Mouse (Mus musculus): ENCODE data around the gene Olfr1510. TPM values are rescaled to one million over a fixed set of nuclear protein-coding genes. Genes with fewer than 3 reads are reported as not detected.

Olfr1510 gene
- polyA plus RNA-seq, 1 experiment from 2014 or later = not detected

DNA sequence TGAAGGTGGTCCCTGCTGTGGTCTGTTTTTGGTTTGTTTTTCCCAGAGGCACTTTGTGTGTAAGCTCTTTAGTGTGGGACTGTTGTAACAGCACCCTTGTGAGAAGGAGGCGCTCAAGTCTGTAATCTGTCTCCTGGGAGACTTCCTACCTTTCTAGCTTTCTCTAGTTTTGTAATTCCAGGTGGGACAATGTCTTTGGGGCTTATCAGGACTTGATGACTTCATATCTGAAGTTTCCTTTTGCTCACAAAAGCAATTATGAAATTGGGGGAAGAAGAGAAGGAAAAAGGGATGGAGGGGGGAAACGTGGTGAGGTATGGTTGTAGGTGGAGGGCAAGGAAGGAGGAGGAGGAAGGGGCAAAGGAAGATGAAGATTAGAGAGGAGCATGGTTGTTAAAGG lies 35.1 kb downstream of the Olfr1510 start, which contains the start of gene Olfr1512:
Olfr1512 (minus strand) TSS at position 101 of the 400 bp plus-strand sequence.
- no peak within 1 kb of the TSS for H3K4me2 ChIP-seq (replicated peaks; ENCODE audit: low read depth, low read length)
- H3K9ac ChIP-seq (ENCODE audit: low read depth, low read length) = no peak within 1 kb of the TSS
- WGBS = 77% methylated on average over 2 of the region's 2 CpGs
- DNase-seq (ENCODE audit: low spot score) (no peak), ATAC-seq (ENCODE audit: low FRiP score) (no peak)
- H3K4me3 ChIP-seq (ENCODE audit: low read depth, low read length) = no peak within 1 kb of the TSS
- no peaks in the 10 kb centered on the region for H3K27me3 ChIP-seq (ENCODE audit: control insufficient read depth, insufficient read depth, low read length)
- no peaks in the 10 kb centered on the region for H3K4me1 ChIP-seq (replicated peaks; ENCODE audit: control insufficient read depth, insufficient read depth, low read length)
- no peaks in the 10 kb centered on the region for H3K36me3 ChIP-seq (ENCODE audit: control insufficient read depth, insufficient read depth, low read length)
- no peaks in the 10 kb centered on the region for H3K9me3 ChIP-seq (ENCODE audit: control insufficient read depth, low read length)
- H3K27ac ChIP-seq (ENCODE audit: low read depth, low read length) = no peak within 1 kb of the TSS

DNA sequence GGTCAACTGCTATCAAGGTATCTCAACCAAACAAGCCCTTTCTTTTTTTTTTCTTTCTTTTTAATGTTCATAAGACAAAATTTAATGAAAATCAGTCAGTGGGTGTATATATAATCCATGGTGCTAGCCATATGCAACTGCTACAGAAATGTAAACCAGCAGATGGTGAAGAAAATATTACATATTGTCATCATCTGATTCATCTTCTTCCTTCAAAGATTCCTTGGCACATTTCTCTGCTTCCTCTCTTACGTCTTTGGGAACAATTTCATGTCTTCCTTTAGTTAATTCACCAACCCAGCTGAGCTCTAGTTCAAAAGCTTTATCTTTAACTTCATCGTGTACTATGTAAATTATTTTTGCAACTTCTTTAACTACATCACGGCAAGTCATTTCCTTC lies 45.4 kb downstream of the Olfr1510 start:
- Histone ChIP-seq H3K4me3 (ENCODE audit: low read depth, low read length) (no peak overlapping the region), H3K27ac (ENCODE audit: low read depth, low read length) (no peak overlapping the region), H3K4me1 (replicated peaks; ENCODE audit: control insufficient read depth, insufficient read depth, low read length) (no peaks in the 10 kb centered on the region), H3K27me3 (ENCODE audit: control insufficient read depth, insufficient read depth, low read length) (no peaks in the 10 kb centered on the region), H3K4me2 (replicated peaks; ENCODE audit: low read depth, low read length) (no peak overlapping the region), H3K36me3 (ENCODE audit: control insufficient read depth, insufficient read depth, low read length) (no peaks in the 10 kb centered on the region), H3K9ac (ENCODE audit: low read depth, low read length) (no peak overlapping the region), H3K9me3 (ENCODE audit: control insufficient read depth, low read length) (no peaks in the 10 kb centered on the region)
- ATAC-seq (ENCODE audit: low FRiP score) (no peak), DNase-seq (ENCODE audit: low spot score) (no peak)
- 93% methylated on average over 3 of the region's 3 CpGs for WGBS

Other genes starting within 250 kb of the Olfr1510 start
- 84.2 and 128 TPM in 2 replicates for gene Supt16, start 217.0 kb downstream of the Olfr1510 start, polyA plus RNA-seq (2014; fragmentation: Nextera tagmentation; extraction: Ambion mirVana)
- gene Chd8, start 156.6 kb downstream of the Olfr1510 start, polyA plus RNA-seq (2014; fragmentation: Nextera tagmentation; extraction: Ambion mirVana) = 54.9 and 62.3 TPM in 2 replicates
- 55.3 and 60.1 TPM in 2 replicates for gene Tox4, start 135.2 kb downstream of the Olfr1510 start, polyA plus RNA-seq (2014; fragmentation: Nextera tagmentation; extraction: Ambion mirVana)
- gene Rab2b, start 134.8 kb downstream of the Olfr1510 start, polyA plus RNA-seq (2014; fragmentation: Nextera tagmentation; extraction: Ambion mirVana) = 44.1 and 45.2 TPM in 2 replicates
- gene Mettl3, start 109.2 kb downstream of the Olfr1510 start, polyA plus RNA-seq (2014; fragmentation: Nextera tagmentation; extraction: Ambion mirVana) = 46.0 and 48.7 TPM in 2 replicates
- 37.7 and 45.0 TPM in 2 replicates for gene Sall2, start 85.6 kb downstream of the Olfr1510 start, polyA plus RNA-seq (2014; fragmentation: Nextera tagmentation; extraction: Ambion mirVana)
- not detected in 2 replicates for gene Olfr1513, start 58.0 kb downstream of the Olfr1510 start, polyA plus RNA-seq (2014; fragmentation: Nextera tagmentation; extraction: Ambion mirVana)
- not detected in 2 replicates for gene Olfr1512, start 35.2 kb downstream of the Olfr1510 start, polyA plus RNA-seq (2014; fragmentation: Nextera tagmentation; extraction: Ambion mirVana)
- gene Olfr1511, start 17.0 kb downstream of the Olfr1510 start, polyA plus RNA-seq (2014; fragmentation: Nextera tagmentation; extraction: Ambion mirVana) = not detected in 2 replicates
- gene Olfr1509, start 28.6 kb upstream of the Olfr1510 start, polyA plus RNA-seq (2014; fragmentation: Nextera tagmentation; extraction: Ambion mirVana) = not detected in 2 replicates
- not detected in 2 replicates for gene Olfr1508, start 53.1 kb upstream of the Olfr1510 start, polyA plus RNA-seq (2014; fragmentation: Nextera tagmentation; extraction: Ambion mirVana)
- not detected in 2 replicates for gene Olfr1507, start 81.4 kb upstream of the Olfr1510 start, polyA plus RNA-seq (2014; fragmentation: Nextera tagmentation; extraction: Ambion mirVana)

All from hindbrain, embryonic 11.5 days (tissue).